Mouse (Mus musculus) cerebellum, adult 2 months (tissue): ENCODE results near the gene Gnaz.

Experiments used
- CTCF ChIP-seq: fragments of 200-500 bp; IDR thresholded peaks from 2 replicates; pipeline ENCODE4 v1.5.1; 2011; ENCODE audit warnings: low read depth, mild to moderate bottlenecking, control low read depth, low read length, moderate library complexity, borderline replicate concordance; ENCODE audit not compliant: insufficient read depth
- POLR2A ChIP-seq: fragments of 200-500 bp; IDR thresholded peaks from 2 replicates; pipeline ENCODE4 v1.6.1; 2011; ENCODE audit warnings: low read length, control low read depth, borderline replicate concordance; ENCODE audit not compliant: insufficient read depth

- TF ChIP-seq CTCF (no peak), POLR2A (no peak)
These were observed 782 bp downstream of the Gnaz start for GRCm38 (mm10) chr10:74967651-74968267.
